Mouse (Mus musculus): Measurements from ENCODE around the gene Insm2.
"Not testable (repeated sequence)": the region's sequence is repeated elsewhere in the genome, so short reads cannot be mapped to it uniquely, and the experiment has no call there.

Gene Insm2

GRCm38 (mm10) chr12:55598887-55599561 lies at the start of gene Insm2:
Gene Insm2, plus strand, starts transcription at chr12:55599427.
- peak; percentile 28 for DNase-seq (ENCODE audit: low read depth, low spot score)

GRCm38 (mm10) chr12:55554901-55555300 lies 44.3 kb upstream of the Insm2 start:
- DNase-seq (ENCODE audit: low read depth, low spot score): not testable (repeated sequence)

- no peak for DNase-seq (ENCODE audit: low read depth, low spot score)
Observed at GRCm38 (mm10) chr12:55557866-55558265, 41.4 kb upstream of the Insm2 start.

- no peak for DNase-seq (ENCODE audit: low read depth, low spot score)
Observed at GRCm38 (mm10) chr12:55559184-55559855, 39.9 kb upstream of the Insm2 start.

DNA sequence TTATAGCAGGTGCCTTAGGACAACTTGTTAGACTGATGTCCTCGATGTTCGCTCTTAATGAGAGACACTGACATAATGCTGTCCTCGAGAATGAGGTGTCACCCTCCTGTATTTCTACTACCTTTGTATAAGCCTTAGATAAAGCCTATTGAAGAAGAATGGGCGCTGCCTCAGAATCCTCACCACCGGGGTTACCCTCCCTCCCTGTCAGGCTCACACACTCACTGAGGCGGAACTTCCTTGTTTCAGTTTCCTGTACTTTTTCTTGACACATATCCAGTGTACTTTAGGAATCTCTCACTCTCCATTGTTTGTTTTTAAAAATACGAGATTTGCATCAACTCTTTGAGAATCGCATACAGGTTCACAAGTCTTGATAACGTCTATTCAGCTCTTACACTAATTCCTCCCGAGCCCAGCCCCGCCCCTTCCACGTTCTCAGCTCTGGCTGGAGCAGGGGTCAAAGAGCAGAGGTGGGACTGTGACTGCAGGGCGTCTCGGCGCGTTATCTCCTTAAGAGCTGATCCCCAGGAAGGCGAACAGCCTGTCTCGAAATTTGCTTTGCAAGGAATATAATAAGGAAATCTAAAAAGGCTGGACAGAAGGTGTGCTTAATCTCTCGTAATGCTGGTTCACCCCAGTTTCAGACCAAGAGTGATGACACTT lies 39.1 kb upstream of the Insm2 start:
- DNase-seq (ENCODE audit: low read depth, low spot score): peak; percentile 33

DNA sequence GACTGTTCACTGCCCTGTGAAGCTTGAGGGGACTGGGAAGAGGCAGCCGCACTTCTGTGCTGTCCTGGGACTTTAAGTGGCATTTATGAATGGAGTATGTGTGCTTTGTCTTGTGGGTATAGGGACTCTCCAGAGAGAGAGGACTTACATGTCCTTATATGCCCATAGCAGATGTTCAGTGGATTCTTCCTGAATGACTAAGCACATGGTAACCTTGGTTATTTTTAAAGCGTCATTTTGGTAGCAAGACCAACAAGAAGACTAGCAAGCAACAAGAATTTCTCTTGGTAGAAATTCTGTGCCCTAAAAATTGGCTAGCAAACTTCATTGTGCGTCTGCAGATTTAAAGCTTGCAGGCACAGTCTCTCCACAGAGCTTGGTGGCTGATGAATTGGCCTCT lies 35.5 kb upstream of the Insm2 start:
- DNase-seq (ENCODE audit: low read depth, low spot score): no peak

- peak; percentile 65 for DNase-seq (ENCODE audit: low read depth, low spot score)
Observed at GRCm38 (mm10) chr12:55564187-55564963, 34.9 kb upstream of the Insm2 start.

DNA sequence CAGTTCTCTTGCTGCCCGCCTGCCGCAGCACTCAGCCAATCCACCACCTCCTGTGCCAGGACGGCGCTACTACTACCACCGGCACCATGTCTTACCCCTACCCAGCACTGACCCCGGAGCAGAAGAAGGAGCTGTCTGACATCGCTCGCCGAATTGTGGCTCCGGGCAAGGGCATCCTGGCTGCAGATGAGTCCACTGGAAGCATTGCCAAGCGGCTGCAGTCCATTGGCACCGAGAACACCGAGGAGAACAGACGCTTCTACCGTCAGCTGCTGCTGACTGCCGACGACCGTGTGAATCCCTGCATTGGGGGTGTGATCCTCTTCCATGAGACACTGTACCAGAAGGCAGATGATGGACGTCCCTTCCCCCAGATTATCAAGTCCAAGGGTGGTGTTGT lies 34.0 kb upstream of the Insm2 start, which contains the start of gene Aldoart2:
Gene Aldoart2, plus strand, starts transcription at position 34 of the 400 bp plus-strand sequence.
- no peak for DNase-seq (ENCODE audit: low read depth, low spot score)

DNA sequence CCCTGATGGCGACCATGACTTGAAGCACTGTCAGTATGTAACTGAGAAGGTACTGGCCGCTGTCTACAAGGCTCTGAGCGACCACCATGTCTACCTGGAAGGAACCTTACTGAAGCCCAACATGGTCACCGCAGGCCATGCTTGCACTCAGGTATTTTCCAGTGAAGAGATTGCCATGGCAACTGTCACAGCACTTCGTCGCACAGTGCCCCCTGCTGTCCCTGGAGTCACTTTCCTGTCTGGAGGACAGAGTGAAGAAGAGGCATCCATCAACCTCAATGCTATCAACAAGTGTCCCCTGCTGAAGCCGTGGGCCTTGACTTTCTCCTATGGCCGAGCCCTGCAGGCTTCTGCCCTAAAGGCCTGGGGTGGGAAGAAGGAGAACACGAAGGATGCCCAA lies 33.4 kb upstream of the Insm2 start:
- DNase-seq (ENCODE audit: low read depth, low spot score): peak; percentile 57

GRCm38 (mm10) chr12:55566837-55567236 lies 32.4 kb upstream of the Insm2 start:
- DNase-seq (ENCODE audit: low read depth, low spot score): no peak

- DNase-seq (ENCODE audit: low read depth, low spot score): peak; percentile 53
Observed at GRCm38 (mm10) chr12:55568466-55568865, 30.8 kb upstream of the Insm2 start.

DNA sequence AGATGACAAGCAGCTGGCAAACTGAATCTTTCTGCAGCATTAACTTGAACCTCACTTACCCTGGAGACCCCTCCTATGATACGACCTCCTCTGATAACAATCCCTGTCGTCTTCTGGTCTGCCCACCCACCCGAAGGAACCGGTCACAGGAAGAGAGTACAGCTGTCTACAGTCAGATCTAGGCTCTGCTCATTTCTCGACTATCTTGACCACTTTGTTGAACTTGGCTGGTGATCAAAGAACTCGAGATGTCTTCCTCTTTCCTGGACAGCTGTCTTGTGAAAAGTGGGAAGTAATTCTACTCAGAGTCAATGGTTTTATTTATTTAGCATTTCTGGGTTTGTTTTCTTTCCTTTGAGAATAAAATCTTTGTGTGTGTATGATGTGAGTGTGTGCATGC lies 29.6 kb upstream of the Insm2 start:
- DNase-seq (ENCODE audit: low read depth, low spot score): no peak

- peak; percentile 22 for DNase-seq (ENCODE audit: low read depth, low spot score)
Observed at GRCm38 (mm10) chr12:55570646-55571045, 28.6 kb upstream of the Insm2 start.

DNA sequence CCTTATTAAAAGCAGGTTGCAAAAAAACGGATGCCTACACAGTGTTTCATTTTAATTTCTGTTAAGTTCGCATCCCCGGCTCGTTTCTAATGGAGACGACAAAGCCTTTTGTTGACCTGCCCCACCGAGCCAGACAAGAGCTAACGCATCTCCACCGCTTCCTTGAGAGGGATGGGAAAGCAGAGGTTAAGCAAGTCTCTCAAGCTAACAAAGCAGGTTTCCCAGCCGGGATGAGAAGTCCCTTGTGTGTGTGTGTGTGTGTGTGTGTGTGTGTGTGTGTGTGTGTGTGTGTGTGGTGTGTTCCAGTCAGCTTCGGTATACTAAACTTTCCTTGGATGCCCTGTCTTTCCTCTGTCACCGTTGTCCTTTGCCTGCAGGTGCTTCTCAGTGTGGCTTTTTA lies 28.0 kb upstream of the Insm2 start:
- no peak for DNase-seq (ENCODE audit: low read depth, low spot score)

DNA sequence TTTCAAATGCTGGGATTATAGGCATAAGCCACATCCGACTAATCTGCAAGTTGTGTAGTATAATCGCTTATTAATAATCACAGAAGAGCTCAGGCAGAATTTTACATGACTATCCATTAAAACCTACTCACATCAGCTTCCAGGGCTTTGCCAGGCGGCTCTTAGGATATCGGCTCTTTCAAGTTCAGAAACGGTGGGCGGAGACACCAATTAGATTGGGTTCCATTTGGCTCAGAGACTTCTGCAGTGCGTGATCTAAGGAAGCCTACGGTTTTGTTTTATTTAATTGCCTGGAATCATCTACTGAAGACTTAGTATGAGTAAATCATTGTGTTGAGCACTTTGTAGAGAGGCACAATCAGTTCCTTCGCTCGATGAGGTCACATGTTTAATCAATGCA lies 27.6 kb upstream of the Insm2 start:
- no peak for DNase-seq (ENCODE audit: low read depth, low spot score)

DNA sequence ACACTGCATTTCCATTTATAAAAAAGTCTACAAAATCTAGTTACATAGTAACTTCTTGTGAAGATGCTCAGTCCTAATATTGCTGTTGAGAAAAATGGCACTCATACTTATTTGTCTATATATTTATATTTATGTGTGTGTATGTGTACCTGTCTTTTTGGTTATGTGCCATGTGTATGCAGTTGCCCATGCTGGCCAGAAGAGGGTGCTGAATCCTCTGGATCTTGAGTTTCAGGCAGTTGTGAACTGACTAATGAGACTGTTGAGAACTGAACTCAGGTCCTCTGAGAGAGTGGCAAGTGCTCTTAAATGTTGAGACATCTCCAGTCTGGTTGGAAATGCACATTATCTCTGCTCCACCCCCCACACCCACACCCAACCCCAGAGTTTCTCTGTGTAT lies 26.1 kb upstream of the Insm2 start:
- peak; percentile 38 for DNase-seq (ENCODE audit: low read depth, low spot score)

GRCm38 (mm10) chr12:55573794-55574193 lies 25.4 kb upstream of the Insm2 start:
- DNase-seq (ENCODE audit: low read depth, low spot score): peak; percentile 39

- DNase-seq (ENCODE audit: low read depth, low spot score): peak; percentile 58
Observed at GRCm38 (mm10) chr12:55586936-55587335, 12.3 kb upstream of the Insm2 start.

DNA sequence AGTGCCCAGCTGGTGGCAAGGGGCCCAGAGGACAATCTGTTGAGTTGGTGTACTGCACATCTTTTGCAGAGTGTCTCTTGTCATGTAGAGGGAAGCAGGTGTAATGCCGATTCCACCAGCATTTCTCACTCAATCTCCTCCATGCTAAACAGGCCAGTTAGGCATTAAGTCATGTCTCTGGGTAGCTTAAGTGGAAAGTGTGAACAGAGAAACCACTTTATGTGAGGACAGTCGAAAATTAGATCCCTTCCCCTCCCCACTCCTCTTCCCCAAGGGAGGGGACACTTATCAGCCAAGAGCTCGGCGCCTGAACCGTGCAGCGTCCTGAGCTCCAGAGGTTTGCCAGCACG lies 715 bp upstream of the Insm2 start:
- no peak for DNase-seq (ENCODE audit: low read depth, low spot score)

DNA sequence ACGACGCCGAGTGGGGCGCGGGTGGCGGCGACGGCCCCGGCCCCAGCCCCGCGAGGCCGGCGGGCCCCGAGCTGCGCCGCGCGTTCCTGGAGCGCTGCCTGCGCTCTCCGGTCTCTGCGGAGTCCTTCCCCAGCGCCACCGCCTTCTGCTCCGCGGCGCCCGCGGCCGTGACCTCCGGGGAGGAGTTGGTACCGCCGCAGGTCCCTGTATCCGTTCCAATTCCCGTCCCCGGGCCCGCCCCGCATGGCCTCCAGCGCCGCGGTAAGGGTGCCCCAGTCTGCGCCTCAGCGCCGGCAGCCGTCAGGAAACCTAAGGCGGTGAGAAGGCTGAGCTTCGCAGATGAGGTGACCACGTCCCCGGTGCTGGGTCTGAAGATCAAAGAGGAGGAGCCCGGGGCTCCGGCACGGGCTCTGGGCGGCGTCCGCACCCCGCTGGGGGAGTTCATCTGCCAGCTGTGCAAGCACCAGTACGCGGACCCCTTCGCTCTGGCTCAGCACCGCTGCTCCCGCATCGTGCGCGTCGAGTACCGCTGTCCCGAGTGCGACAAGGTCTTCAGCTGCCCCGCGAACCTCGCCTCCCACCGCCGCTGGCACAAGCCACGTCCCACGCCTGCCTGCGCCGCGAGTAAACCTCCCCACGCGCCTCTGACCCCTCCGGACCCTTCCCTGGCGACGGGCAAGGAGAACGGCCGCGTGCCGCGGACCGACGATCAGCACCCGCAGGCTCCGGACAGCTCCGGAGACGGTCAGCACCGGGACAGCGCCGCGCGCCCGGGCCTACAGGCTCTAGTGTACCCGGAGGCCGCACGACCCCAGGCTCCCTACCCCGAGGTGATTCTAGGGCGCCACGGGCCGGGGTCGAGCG lies 644 bp downstream of the Insm2 start:
- DNase-seq (ENCODE audit: low read depth, low spot score): peak; percentile 64

GRCm38 (mm10) chr12:55600503-55600994 lies 1.3 kb downstream of the Insm2 start:
- no peak for DNase-seq (ENCODE audit: low read depth, low spot score)
